Mouse (Mus musculus): Measurements from ENCODE around the gene Mafg. TPM values are rescaled to one million over a fixed set of nuclear protein-coding genes. Genes with fewer than 3 reads are reported as not detected.

Gene Mafg
- polyA plus RNA-seq (2017; shearing (Covaris generic)) = 17.6 TPM

GRCm38 (mm10) chr11:120633520-120634343 is at the start of gene Mafg:
TSS of gene Mafg (minus strand) at chr11:120633600.

DNA sequence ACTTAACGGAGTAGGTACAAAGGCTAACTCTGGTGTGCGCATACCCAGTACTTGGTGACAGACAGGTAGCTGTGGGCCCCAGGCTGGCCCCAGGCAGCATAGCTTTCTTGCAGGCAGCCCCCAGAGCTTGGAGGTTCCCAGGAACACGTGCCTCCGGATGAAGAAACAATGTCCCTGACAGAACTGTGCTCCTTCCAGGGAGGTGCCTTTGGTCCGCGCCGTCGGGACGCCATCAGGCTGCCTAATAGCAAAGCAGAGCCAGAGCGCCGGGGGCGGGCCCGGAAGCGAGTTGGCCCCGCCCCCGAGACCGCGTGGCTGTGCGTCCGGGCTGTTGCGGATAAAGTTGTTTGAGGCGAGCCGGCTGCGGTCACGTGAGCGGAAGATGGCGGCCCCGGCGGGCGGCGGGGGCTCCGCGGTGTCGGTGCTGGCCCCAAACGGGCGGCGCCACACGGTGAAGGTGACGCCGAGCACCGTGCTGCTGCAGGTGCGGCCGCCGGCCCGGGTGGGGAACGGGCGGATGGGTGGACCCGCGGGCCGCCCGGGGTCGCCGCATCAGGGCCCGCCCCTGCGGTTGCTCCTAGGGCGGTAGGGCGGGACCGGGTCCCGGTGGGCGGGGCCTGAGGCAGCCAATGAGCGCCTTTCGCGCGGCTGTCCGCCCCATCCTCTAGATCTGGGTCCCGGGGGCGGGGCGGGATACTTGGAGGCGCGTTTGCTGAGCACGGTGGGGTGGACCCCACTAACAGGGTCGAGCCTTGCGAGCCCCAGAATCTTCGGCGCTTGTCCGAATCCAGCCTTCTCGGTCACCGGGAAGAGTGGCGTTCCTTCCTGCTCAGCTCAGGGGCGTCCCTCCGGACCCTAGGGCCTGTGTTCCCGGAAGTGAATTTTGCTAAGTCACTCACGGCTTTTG is 39.5 kb upstream of the Mafg start, which contains the start of gene Aspscr1:
Gene Aspscr1 (plus strand): TSS at position 287 of the 907 bp plus-strand sequence.

GRCm38 (mm10) chr11:120661076-120661460 is 27.7 kb upstream of the Mafg start, which contains the start of gene Notum:
TSS of gene Notum (minus strand) at chr11:120661175.

GRCm38 (mm10) chr11:120648001-120648476 is 14.6 kb upstream of the Mafg start, which contains the start of gene Myadml2:
TSS of gene Myadml2 (minus strand) at chr11:120648158.

DNA sequence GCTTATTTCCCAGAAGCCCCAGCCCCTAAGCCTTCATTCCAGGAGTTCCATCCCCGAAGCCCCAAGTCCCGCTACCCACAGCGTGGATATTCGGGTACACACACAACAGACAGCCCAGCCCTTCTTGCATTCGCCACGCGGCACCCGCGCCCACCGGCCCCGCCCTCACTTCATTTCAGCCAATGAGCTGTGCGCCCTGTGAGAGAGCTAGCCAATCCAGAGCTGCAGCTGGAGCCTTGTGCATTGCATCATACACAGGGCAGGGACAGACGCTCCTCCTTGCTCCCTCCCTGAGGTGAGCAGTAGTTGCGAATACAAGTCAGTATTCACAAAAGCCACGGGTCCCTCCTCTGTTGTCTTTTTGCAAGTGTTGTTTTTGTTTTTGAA is 10.2 kb upstream of the Mafg start, which contains the start of gene Pycr1:
Gene Pycr1 (minus strand): TSS at position 169 of the 387 bp plus-strand sequence.

DNA sequence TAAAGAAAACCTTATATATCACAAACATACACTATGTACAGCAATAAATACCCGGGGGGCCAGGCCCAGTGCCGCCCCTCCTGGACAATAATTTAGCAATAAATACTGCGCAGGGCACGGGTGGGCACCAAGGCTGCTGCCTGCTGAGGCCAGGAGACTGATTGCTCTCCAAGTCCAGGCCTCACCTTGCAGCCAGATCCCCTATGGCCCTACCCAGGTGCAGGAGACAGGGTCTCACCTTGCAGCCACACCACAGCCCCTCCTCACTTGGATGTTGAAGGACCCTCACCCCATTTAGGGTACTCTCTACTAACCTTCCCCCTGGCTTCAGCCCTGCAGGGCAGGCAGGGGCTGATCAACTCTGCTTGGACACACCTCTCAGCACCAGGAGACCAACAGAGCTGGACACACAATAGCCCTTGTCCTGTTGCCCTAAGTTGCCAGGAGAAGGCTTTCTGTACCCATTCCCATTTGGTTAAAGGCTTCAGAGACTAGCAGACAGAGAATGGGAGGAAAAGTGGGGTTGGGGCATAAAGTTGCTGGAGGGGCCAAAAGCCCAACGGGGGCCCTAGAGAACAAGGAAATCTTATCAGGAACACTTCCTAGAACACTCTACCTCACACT is 8.1 kb downstream of the Mafg start, which contains the start of gene Sirt7:
Gene Sirt7 (minus strand): TSS at position 89 of the 624 bp plus-strand sequence.

GRCm38 (mm10) chr11:120617519-120618112 is 15.8 kb downstream of the Mafg start, which contains the start of gene Pcyt2:
TSS of gene Pcyt2 (minus strand) at chr11:120617936.

GRCm38 (mm10) chr11:120608241-120609034 is 25.0 kb downstream of the Mafg start, which contains the start of gene Npb:
TSS of gene Npb (plus strand) at chr11:120608477.

DNA sequence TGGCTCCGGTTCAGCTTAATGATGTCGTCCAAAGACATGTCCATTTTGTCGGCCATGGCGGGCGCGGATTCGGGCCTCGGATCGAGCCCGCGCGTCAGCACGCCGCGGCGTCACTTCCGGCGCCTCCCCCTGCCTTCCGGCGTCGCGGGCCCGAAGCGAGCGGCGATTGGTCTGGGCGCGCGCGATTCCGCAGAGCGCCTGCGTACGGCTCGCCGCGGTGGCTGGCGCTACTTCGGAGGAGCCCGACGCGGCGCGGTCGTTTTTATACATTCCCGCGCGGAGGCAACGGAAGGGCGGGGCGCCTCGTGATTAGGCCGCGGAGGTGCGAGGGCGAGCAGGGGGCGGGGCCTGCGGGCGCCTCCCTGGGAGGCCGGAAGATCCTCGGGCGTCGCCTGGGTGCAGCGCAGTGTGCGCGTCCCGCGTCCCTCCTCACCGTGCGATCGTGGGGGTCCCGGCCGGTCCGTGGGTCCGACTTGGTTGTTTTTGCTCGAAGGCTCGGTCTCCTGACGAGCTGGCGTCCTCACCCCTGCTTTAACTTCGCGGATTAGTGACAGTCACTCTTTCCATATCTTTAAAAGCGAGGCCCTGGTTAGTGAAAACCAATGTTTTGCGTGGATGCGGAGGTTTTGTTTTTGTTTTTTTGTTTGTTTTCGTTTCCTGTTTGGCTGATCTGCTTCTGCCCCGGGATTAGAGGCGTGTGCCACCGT is 35.0 kb downstream of the Mafg start, which contains the start of the genes Alyref and Anapc11:
Gene Alyref (minus strand): TSS at position 83 of the 707 bp plus-strand sequence.
Gene Anapc11 (plus strand): TSS at position 139 of the 707 bp plus-strand sequence.

GRCm38 (mm10) chr11:120581490-120582267 is 51.7 kb downstream of the Mafg start, which contains the start of gene Arhgdia:
TSS of gene Arhgdia (minus strand) at chr11:120581624.

Other genes starting within 250 kb of the Mafg start
- 54.4 TPM for gene Nploc4, start 195.9 kb downstream of the Mafg start, polyA plus RNA-seq (2017; shearing (Covaris generic))
- not detected for gene Tspan10, start 191.0 kb downstream of the Mafg start, polyA plus RNA-seq (2017; shearing (Covaris generic))
- gene Pde6g, start 180.1 kb downstream of the Mafg start, polyA plus RNA-seq (2017; shearing (Covaris generic)) = 0.35 TPM
- gene Oxld1, start 175.5 kb downstream of the Mafg start, polyA plus RNA-seq (2017; shearing (Covaris generic)) = 14.6 TPM
- 50.7 TPM for gene Ccdc137, start 175.5 kb downstream of the Mafg start, polyA plus RNA-seq (2017; shearing (Covaris generic))
- 36.3 TPM for gene Arl16, start 166.0 kb downstream of the Mafg start, polyA plus RNA-seq (2017; shearing (Covaris generic))
- gene Mrpl12, start 149.0 kb downstream of the Mafg start, polyA plus RNA-seq (2017; shearing (Covaris generic)) = 70.7 TPM
- 8.9 TPM for gene Slc25a10, start 141.8 kb downstream of the Mafg start, polyA plus RNA-seq (2017; shearing (Covaris generic))
- gene Gcgr, start 102.9 kb downstream of the Mafg start, polyA plus RNA-seq (2017; shearing (Covaris generic)) = not detected
- gene Mcrip1, start 83.9 kb downstream of the Mafg start, polyA plus RNA-seq (2017; shearing (Covaris generic)) = 144 TPM
- gene Ppp1r27, start 82.5 kb downstream of the Mafg start, polyA plus RNA-seq (2017; shearing (Covaris generic)) = not detected
- gene P4hb, start 60.3 kb downstream of the Mafg start, polyA plus RNA-seq (2017; shearing (Covaris generic)) = 244 TPM
- 800 TPM for gene Arhgdia, start 52.0 kb downstream of the Mafg start, polyA plus RNA-seq (2017; shearing (Covaris generic))
- 327 TPM for gene Alyref, start 35.2 kb downstream of the Mafg start, polyA plus RNA-seq (2017; shearing (Covaris generic))
- gene Anapc11, start 35.2 kb downstream of the Mafg start, polyA plus RNA-seq (2017; shearing (Covaris generic)) = 115 TPM
- gene Npb, start 25.1 kb downstream of the Mafg start, polyA plus RNA-seq (2017; shearing (Covaris generic)) = 1.2 TPM
- gene Pcyt2, start 15.7 kb downstream of the Mafg start, polyA plus RNA-seq (2017; shearing (Covaris generic)) = 159 TPM
- 300 TPM for gene Sirt7, start 8.4 kb downstream of the Mafg start, polyA plus RNA-seq (2017; shearing (Covaris generic))
- gene Pycr1, start 10.2 kb upstream of the Mafg start, polyA plus RNA-seq (2017; shearing (Covaris generic)) = 1.2 TPM
- gene Myadml2, start 14.6 kb upstream of the Mafg start, polyA plus RNA-seq (2017; shearing (Covaris generic)) = 0.41 TPM
- gene Notum, start 27.6 kb upstream of the Mafg start, polyA plus RNA-seq (2017; shearing (Covaris generic)) = not detected
- gene Aspscr1, start 39.4 kb upstream of the Mafg start, polyA plus RNA-seq (2017; shearing (Covaris generic)) = 178 TPM
- gene Cenpx, start 80.1 kb upstream of the Mafg start, polyA plus RNA-seq (2017; shearing (Covaris generic)) = 114 TPM
- 67.6 TPM for gene Lrrc45, start 80.3 kb upstream of the Mafg start, polyA plus RNA-seq (2017; shearing (Covaris generic))
- 1.8 TPM for gene Rac3, start 87.9 kb upstream of the Mafg start, polyA plus RNA-seq (2017; shearing (Covaris generic))
- gene Dcxr, start 93.7 kb upstream of the Mafg start, polyA plus RNA-seq (2017; shearing (Covaris generic)) = 14.3 TPM
- gene Cbr2, start 98.5 kb upstream of the Mafg start, polyA plus RNA-seq (2017; shearing (Covaris generic)) = 0.59 TPM
- gene Hmga1b, start 129.2 kb upstream of the Mafg start, polyA plus RNA-seq (2017; shearing (Covaris generic)) = 29.4 TPM
- 39.3 TPM for gene Rfng, start 150.6 kb upstream of the Mafg start, polyA plus RNA-seq (2017; shearing (Covaris generic))
- gene Gps1, start 150.7 kb upstream of the Mafg start, polyA plus RNA-seq (2017; shearing (Covaris generic)) = 159 TPM
- gene Dus1l, start 162.8 kb upstream of the Mafg start, polyA plus RNA-seq (2017; shearing (Covaris generic)) = 83.8 TPM
- gene Fasn, start 190.9 kb upstream of the Mafg start, polyA plus RNA-seq (2017; shearing (Covaris generic)) = 45.8 TPM

Data from CD4-positive, CD25-positive, alpha-beta regulatory T cell (primary cell).